Mouse (Mus musculus): Measurements from ENCODE around the gene Dvl1.

Dvl1 gene

GRCm38 (mm10) chr4:155883587-155883986 lies 36.4 kb downstream of the Dvl1 start:
- DNase-seq (ENCODE audit: low spot score), result no peak

DNA sequence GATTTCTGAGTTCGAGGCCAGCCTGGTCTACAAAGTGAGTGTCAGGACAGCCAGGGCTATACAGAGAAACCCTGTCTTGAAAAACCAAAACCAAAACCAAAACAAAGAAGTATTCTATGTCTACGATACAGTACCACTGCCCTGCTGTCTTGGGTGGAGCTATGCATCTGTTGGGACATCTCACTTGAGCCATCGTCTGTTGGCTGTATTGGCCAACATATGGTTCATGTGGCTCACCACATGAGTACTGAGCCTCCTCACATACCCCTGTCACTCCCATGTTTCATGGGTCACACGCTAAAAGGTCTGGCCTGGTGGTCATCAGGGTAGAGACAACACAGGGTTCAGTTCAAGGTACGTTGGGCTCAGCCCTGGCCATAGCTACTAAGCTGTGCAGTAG lies 39.1 kb downstream of the Dvl1 start:
- DNase-seq (ENCODE audit: low spot score), result no peak

GRCm38 (mm10) chr4:155887674-155888073 lies 40.5 kb downstream of the Dvl1 start:
- DNase-seq (ENCODE audit: low spot score), result no peak

DNA sequence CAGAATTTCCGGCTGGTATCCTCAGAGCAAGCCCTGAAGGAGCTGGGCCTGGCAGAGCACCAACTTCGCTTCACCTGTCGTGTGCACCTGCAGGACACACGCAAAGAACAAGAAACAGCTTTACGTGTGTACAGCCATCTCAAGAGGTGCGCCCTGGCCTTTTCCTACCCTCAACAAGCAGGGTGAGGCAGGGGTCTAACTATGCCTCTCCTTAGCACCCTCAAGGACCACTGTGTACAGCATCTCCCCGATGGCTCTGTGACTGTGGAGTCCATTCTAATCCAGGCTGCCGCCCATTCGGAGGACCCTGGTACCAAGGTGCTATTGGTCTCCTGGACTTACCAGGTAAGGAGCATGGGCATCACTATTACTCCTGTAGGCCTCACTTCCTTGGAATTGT lies 41.0 kb downstream of the Dvl1 start:
- DNase-seq (ENCODE audit: low spot score), result peak; percentile 36

- peak; percentile 37 for DNase-seq (ENCODE audit: low spot score)
These were observed 42.1 kb downstream of the Dvl1 start for GRCm38 (mm10) chr4:155889316-155889715.

- DNase-seq (ENCODE audit: low spot score), result peak; percentile 57
These were observed 43.8 kb downstream of the Dvl1 start for GRCm38 (mm10) chr4:155891011-155891471.

DNA sequence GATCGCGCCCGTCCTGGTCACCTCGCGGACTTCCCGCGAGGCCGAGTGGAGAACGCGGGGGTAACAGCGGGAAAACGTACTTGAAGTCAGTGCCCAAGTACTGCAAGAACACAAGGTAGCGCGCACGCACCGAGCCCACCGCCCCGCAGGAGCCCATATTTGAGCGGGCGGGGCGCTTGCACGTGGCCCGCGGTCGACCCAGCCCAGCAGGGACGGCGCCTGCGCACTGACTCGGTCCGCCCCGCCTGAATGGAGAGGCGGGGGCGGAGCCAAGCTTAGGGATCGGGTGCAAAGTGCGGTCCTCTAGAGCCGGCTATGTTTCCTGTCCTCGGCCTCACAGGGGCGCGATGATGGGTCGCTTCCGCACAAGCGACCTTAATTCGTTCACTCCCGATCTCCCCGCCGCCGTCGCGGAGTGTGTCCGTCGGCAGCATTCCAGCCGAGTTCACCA lies 44.4 kb downstream of the Dvl1 start, which contains the start of the genes Pusl1 and Acap3:
TSS of gene Pusl1 (minus strand) at position 231 of the 451 bp plus-strand sequence.
TSS of gene Acap3 (plus strand) at position 272 of the 451 bp plus-strand sequence.
- peak; percentile 99 for DNase-seq (ENCODE audit: low spot score)

GRCm38 (mm10) chr4:155892017-155892416 lies 44.8 kb downstream of the Dvl1 start:
- peak; percentile 90 for DNase-seq (ENCODE audit: low spot score)

DNA sequence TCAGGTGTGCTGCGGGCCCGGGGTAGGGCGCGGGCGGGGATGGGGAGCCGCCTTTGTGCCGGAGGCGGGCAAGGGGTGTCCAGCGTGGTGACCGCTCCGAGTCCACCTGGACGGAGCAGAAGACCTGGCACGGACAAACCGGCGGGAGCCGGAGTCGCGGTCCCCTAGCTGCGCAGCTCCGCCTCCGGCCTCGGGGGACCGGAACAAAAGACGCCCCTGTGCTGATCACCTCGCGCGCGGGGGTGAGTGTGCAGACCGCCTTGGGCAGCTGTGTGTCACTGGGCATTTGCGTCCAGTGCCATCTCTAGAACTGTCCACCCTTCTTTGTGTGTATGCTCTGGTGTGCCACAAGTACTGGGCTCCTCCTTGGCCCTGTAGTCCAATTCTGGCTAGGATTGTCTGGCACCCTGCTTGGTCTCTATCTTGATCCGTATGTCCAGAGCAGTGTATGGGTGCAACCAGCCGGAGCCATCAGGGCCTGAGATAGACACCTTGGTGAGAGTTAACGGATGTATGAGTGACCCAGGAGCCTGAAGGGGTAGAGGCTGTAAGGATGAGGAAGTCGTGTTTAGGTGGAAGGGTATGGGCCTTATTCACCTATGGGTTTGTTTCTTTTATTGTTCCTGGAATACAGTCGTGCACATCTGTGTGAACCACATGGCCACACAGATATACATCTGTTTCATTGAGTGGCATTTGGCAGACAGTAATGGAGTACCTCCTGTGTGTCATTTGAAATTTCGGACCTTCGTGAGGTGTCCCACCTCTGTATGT lies 45.4 kb downstream of the Dvl1 start:
- DNase-seq (ENCODE audit: low spot score), result no peak

DNA sequence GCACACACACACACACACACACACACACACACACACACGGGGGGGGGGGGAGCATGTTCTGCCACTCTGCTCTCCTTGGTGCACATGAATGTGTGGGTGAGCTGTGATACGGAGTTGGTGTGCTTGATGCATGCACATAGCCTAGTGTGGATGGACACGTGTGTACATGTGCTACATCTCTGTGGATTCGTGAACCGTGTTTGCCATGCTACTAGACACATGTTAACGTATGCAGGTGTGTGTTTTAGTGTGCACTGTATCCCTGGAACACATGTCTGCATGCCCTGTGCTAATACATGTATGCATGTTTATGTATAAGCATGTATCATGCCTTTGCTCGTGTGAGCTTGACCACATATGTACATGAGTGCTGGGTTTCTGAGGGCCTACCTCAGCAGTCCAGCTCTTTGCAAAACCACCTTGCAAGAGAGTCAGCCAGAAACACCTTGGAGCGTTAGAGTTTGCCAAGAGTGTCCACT lies 46.0 kb downstream of the Dvl1 start:
- DNase-seq (ENCODE audit: low spot score), result peak; percentile 33

DNA sequence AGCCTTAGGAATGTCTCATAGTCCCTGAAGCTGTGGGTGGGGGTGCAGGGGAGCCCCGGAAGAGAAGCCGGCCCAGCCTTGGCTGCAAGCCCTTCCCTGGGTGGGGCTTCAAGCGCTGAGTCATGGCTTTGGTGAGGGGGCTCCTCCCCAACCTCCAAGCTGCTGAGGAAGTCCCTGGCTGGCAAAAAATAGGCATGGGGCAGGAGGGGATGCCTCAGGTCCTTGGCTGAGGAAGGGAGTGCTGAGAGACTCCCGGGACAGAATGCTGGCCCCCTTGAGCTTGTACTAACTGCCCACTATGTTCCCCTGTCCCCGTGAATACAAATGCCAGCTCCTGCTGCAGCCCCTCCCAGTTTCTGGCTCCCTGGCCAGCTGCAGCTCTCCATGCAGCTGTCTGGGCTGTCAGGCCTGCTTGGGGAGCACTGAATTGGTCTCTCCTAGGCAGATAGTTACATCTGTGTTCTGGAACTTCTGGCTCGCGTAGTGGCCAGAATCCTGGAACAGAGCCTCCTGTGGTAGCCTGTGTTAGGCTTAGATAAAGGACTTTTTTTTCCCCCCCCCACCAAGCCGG lies 47.2 kb downstream of the Dvl1 start:
- peak; percentile 71 for DNase-seq (ENCODE audit: low spot score)

DNA sequence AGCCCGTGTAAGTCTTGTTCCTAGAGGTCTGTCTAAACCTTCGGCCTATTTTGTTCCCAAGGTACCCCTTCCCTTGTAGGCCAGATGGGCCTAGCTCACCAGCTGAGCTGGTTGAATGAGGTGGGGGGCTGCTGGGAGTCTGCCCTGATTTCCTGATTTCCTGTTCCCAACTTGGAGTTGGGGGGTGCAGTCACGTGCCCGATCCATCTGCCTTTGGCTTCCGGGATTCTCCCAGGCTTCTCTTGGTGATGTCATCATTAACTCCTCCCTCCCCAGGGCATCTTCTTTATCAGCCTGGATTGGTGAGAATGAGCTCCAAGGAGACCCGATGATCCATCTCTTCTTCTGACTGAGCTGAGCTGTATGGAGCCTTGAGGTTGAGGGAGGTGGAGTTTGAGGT lies 48.0 kb downstream of the Dvl1 start:
- peak; percentile 60 for DNase-seq (ENCODE audit: low spot score)

GRCm38 (mm10) chr4:155895826-155896225 lies 48.6 kb downstream of the Dvl1 start:
- peak; percentile 31 for DNase-seq (ENCODE audit: low spot score)

DNA sequence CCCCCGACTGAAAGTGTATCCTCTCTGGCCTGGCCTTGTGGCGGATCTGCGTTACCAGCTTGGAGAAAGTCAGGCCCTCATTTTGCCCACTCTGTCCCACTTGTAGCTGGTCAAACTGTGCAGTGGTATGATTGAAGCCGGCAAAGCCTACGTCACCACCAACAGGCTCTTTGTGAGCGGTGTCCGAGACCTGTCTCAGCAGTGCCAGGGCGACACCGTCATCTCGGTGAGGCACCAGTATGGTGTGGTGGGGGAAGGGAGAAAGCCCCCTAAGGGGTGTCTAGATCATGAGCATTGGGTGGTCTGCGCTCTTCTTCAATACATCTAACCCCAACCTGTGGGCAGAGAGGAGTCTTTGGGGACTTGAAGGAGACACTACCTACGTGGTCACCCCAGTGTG lies 49.3 kb downstream of the Dvl1 start:
- DNase-seq (ENCODE audit: low spot score), result peak; percentile 37

- DNase-seq (ENCODE audit: low spot score), result no peak
These were observed 51.1 kb downstream of the Dvl1 start for GRCm38 (mm10) chr4:155898318-155898717.

DNA sequence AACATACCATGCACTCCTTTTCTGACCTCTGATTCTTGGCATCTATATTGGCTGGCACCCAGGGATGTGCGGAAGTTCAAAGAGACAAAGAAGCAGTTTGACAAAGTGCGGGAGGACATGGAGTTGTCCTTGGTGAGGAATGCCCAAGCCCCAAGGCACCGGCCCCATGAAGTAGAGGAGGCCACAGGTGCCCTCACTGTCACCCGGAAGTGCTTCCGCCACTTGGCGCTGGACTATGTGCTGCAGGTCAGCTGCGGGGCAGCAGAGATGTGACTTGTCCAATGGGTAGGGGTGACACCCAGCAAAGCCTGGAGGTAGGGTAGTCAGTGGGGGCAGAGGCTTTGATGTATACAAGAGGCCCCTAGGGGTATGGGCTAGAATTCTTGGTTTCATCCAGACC lies 52.2 kb downstream of the Dvl1 start:
- DNase-seq (ENCODE audit: low spot score), result peak; percentile 39

DNA sequence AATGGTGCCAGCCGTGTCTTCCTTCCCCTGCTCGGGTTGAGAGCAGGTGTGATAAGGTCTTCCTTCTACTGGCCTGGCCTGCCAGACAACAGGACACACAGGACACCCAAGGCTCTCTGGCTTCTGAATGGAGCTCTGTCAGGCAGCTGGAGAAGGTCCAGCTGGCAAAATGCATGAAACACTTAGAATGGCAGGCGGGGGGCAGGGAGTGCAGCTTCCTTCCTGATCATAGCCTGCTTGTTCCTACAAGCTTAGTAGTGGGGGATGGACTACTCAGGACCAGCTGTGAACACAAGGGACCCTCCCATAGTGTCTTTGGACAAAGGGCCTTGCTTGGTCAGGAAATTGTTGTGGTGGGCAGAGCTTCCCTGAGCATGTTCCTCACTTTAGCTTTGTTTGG lies 54.0 kb downstream of the Dvl1 start:
- DNase-seq (ENCODE audit: low spot score), result peak; percentile 42

DNA sequence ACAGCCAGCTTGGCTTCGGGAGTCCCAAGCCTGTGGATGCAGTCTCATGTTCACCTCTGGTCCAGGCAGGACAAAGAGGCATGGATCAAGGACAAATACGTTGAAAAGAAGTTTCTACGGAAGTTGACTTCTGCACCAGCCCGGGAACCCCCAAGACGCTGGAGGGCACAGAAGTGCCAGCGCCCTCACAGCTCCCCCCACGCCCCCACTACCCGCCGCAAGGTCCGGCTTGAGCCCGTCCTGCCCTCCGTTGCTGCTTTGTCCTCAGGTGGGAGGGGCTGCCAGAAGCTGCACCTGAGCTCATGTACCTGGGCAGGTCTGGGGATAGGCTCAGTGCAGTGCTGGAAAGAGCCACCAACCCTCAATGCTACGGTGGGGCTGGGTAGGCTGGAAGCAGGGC lies 56.0 kb downstream of the Dvl1 start:
- DNase-seq (ENCODE audit: low spot score), result no peak

- DNase-seq (ENCODE audit: low spot score), result peak; percentile 54
These were observed 57.3 kb downstream of the Dvl1 start for GRCm38 (mm10) chr4:155904318-155905102.

DNA sequence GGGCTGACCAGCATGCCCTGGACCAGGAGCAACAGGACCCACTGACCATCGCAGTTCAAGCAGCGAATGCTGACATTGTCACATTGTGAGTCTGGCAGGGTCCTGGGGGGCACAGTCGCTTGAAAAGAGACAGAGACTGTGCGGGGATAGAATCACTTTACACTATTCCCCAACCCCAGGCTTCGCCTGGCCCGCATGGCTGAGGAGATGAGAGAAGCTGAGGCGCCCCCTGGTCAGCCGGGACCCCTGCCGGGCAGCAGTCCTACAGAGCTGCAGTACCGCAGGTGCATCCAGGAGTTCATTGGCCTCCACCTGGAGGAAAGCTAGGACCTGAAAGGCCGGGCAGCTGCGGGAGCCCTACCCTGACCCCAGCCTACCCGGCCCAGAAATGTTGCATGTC lies 58.4 kb downstream of the Dvl1 start:
- peak; percentile 38 for DNase-seq (ENCODE audit: low spot score)

DNA sequence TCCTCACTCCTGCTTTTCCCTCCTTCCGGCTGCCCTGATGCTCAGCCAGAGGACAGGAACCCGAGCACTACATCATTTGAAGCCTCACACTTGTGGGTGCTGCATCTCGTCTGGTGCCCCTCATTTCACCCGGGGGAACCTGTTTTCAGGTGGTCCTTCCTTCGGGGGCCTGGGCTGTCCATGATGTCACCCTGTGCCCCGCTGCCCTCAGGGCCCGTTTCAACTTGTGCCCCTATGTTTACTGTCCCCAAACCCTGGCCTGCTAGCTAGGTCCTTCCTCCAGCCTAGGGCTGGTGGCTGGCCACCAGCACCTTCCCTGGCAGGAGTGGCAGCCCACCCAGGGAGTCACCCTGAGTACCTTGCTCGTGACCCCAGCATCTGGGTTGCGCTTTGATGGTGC lies 58.9 kb downstream of the Dvl1 start:
- DNase-seq (ENCODE audit: low spot score), result no peak

DNA sequence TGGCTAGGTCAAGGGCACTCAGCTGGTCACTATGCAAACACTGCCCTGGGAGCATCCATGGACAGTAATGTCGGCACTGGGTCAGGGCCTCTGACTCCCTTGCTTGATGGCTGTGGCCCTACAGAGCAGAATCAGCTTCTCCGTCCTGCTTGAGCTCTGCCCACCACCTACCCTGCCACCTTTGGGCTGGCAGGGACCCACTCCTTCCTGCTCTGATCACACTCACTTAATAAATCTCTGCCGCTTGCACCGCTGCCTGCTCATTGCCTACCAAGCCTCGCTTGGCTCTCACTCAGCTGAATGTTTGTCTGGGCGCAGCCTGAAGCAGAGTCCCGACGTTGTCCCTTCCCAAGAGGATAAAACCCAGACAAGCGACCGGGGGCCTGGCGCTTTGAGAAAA lies 59.8 kb downstream of the Dvl1 start:
- DNase-seq (ENCODE audit: low spot score), result no peak

DNA sequence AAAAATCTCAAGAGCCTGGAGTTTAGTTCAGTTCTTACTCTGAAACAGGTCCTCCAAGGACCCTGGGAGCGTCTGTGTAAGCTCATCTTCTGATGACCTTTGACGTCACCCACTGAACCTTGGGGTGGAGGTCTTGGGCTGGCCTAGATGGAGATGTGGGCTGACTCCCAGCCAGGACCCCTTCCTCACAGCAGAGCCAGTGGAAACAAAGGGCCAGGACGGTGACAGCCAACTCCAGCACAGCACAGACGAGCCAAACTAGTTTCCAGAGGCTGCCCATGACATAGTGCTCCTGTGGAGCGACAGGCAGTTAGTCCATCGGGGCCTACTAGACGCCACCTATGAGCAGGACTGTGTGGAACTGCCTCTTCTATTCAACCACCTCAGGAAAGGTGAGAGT lies 61.1 kb downstream of the Dvl1 start:
- DNase-seq (ENCODE audit: low spot score), result peak; percentile 34

Data from testis, postnatal 10 days (tissue).